Mouse (Mus musculus) natural killer cell, adult 2 months (primary cell): ENCODE results near the gene Tmem141.

Experiments used
- DNase-seq, 2 experiments: peaks; one replicate each; pipeline ENCODE4 v3.0.0; 2022; ENCODE audit warnings: low spot score in 2 of 2

Gene Tmem141

DNA sequence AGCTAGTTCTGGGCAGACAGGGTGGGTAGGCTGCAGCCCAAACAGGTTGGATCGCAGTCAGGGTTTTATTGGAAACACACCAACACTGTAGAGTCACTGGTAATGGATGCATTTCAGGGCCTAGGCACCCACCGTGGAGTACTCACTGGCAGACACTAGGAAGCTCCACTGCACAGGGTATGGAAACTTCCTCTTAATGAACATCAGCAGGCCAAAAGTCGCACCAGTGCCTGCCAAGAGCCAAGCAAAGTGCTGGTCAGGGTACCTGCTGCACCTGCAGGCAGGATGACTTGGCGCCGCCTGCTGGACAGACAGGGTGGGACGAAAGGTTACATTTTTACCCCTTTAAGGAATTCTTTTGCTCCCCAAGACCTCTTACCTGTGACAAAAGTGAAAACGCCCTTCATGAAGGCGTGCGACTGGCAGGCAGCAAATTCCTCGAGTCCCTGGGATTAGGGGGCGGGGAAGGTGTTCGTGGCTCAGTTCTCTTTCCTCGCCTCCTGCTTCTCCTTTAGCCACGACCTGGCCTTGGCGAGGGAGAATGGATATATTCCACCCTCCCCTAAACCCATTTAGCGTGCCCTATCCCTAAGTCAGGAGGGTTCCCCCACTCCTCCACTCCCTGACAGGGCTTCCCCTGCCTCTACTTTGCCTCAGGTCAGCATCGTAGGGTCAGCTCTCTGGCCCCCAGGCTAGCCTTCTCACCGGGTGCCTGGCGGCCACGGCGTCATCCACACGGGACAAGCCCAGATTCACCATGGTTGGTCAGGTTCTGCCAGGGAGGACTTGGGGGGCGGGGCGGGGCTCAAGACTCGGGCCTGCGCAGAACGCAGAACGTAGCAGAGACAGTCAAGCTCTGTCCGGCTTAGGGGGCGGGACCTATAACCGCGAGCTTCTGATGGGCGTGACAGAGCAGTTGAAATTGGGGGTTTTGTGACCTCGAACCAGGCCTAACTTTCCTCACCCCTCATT is at the start of gene Tmem141:
Gene Tmem141 (minus strand): TSS at position 777 of the 972 bp plus-strand sequence.
- peak; percentile 80 to 88 for DNase-seq

DNA sequence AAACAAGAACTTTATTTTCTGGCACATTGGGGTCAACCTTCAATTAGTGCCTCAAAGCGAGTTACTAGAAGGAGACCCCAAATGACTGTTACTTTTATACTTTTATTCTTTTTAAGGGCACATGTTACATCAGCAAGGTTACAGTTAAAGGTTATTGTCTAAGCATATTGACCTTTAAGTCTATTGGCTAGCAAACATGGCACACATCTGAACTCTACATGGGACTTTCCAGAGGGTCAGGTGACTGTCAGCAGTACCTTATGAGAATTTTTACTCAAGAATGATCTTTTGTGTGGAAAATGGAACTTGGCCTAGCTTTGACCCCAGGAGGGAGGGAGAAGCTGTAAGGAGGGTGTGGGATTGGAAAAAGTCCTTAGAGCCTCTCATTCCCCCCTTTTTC is 44.7 kb upstream of the Tmem141 start:
- no peak for DNase-seq

DNA sequence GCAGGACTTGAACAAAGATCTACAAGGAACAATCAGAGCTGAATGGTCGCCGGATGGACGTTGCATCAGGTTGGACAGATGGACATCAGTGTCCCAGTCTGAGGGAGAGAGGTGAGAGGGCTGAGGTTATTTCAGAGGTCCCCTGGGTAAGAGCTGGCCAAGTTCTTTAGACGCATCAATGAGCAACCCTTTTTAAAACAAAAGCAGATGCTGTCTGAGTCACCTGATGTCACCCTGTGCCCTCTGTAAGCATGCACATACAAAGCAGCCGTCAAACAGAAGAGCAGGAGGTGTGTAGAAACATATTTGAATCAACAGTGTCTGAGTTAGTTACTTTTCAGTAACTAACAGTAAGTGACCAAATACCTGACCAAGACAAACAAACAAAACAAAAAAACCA is 42.3 kb upstream of the Tmem141 start:
- DNase-seq, result no peak

DNA sequence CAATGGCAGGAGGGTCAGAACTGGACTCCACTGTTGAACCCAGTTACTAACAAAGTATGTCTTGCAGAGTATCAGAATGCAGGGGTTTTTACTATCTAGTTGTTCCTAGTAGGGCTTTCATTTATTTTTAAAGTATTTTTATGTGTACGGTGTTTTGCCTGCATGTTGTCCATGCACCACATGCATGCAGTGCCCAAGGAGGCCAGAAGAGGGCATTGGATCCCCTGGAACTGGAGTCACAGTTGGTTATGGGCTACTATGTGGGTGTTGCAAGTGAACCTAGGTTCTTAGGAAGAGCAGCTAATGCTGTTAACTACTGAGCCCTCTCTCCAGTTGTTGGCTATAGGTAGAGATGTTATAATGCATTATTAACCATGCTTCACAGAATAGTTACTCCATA is 41.7 kb upstream of the Tmem141 start:
- DNase-seq, result peak in 1 of 2 experiments; percentile 34

DNA sequence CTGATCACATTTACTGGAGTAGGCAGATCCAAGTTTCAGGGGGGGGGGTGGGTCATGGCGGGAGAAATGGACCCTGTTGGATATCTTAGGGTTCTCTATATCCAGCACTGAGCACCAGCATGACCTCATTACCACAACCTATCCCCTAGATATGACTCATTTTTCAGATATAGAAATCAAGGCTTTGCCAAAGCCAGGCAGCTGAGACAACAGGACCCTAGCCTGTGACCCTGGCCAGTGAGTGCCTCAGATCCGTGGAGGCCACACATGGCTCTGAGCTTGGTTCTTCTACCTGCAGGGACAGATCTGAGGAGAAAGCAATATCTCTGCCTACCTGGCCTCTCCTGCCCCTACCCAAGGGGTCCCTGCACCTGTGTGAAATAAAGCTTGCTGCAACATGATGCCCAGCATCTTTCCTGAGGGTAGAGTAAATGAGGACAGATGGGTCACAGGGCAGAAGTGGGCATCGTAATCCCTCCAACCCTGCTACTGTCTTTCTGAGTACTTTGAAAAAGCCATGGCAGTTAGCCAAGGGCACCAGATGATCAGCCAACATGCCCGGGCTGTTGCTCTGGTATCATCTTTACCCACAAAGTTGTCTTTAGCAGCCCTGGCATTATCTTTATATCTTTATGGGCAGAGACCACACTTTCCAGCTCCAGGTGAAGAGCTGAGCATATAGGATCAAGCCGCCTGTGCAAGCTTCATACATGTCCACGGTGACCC is 39.6 kb upstream of the Tmem141 start:
- no peak for DNase-seq

DNA sequence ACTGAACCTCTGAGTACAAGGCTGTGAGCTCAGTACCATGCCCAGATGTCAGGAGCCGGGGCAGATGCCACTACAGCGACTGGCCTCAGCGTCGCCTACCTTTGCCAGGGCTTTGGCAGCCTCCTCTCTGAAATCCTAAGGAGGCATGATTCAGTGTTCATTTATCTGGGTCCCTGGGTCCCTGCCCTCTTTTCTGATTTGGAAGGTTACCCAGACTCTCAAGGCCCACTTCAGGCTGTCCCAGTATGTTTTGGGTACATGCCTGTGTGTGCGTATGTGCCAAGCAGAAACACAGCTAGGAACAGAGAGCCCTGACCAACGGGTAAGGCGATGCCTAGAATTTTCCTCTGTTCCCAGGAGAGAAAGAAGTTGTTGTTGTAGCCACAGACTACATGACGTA is 38.5 kb upstream of the Tmem141 start:
- no peak for DNase-seq

DNA sequence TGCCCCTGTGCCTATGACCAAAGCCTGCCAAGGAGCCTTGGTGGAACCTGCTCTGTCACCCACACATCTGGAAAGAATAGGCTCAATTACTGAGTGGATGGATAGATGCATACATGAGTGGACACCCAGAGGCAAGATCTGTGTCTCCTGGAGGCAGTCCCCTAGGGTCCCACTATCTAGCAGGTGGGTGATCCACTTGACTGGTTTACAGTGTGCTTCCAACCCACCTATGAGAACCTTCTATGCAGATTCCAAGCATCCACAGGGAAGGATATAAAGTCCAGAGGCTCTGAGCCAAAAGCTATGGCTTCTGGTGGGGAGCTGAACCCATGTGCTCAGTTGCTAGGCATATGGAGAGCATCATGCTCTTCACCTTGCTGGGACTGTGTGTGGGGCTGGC is 35.8 kb upstream of the Tmem141 start, which contains the start of gene Lcn5:
Gene Lcn5 (plus strand): TSS at position 301 of the 400 bp plus-strand sequence.
- DNase-seq, result no peak

DNA sequence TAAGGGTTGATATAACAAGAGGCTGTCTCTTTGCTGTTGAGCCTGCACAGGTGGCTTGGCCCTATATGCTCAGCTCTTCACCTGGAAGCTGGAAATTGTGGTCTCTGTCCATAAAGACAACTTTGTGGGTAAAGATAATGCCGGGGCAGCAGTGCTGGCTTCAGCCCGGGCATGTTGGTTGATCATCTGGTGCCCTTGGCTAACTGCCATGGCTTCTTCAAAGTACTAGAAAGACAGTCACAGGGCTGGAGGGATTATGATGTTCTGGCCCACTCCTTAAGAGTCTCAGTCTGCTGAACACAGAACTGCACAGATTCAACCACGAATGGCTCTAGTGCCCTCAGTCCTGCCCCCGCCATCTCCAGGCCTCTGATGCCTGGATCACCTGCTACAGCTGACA is 35.4 kb upstream of the Tmem141 start:
- no peak for DNase-seq

DNA sequence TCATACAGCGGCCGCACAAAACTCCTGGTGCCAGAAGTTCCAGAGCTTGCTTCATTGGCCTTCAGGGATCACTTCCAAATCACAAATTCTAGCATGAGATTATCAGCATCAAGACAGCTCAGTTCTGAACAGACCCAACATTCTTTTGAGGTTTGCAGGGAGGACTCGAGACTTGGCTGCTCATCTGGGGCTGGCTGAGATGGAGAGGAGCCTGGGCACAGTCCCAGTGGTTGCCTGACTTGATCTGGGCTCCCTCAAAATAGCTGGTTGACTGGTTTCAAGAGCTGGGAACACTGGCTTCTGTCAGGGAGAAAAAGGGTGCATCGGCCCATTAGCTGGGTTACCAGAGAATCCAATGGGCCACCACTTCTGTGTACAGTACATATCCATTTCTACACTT is 34.9 kb upstream of the Tmem141 start:
- DNase-seq, result no peak

DNA sequence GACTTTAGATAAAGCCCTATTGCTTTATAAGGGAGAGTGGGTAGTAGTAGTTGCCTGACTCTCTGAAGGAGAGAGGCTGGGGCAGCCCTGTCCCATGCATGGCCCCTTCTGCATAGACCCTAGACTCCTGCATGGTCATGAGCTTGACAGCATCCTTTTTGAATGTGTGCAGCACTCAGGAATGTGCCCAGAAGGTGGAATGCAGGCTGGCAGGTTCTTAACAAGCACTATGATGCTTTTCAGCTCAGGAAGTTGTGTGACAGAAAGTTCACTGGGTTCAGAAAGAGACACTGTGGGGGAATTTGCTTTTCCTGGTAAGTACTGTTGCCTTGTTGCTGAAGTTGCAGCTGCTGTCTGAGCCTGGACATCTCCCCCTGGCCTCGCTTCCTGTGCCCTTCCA is 32.7 kb upstream of the Tmem141 start:
- no peak for DNase-seq

DNA sequence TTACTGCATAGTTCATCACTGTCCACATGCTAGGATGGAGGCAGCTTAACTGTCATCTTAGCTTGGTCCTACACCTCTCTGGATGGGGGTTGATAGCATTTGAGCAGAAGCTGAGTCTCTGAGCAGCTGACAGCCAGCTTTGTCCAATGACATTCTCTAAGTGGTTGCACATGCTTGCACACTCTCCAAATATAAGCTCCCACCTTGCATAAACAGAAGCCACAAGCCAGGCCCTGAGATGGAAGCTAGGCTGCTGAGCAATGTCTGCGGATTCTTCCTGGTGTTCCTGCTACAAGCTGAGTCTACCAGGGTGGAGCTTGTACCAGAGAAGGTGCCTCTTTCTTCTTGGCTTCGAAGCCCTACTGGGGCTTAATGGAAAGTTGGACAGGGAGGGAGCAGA is 31.1 kb upstream of the Tmem141 start, which contains the start of gene Lcn8:
Gene Lcn8 (plus strand): TSS at position 219 of the 400 bp plus-strand sequence.
- DNase-seq, result no peak

DNA sequence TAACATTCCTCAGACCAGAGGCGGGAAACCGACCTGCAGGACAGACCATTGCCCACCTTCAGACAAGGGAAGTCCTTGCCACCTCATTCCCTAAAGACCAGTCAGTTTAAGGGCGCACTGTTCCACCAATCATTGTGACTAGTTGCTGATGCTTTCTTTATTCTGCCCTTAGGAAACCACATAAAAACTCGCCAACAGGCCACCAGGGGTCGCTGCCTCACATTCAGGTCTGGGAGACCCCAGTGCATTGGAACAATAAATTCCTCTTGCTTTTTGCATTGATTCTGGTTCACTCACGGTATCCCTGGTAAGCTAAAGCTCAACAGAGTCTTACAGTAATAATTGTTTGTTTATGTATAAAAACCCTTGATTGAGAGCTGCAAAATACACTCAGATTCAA is 18.1 kb upstream of the Tmem141 start:
- DNase-seq, result peak; percentile 14 to 22

DNA sequence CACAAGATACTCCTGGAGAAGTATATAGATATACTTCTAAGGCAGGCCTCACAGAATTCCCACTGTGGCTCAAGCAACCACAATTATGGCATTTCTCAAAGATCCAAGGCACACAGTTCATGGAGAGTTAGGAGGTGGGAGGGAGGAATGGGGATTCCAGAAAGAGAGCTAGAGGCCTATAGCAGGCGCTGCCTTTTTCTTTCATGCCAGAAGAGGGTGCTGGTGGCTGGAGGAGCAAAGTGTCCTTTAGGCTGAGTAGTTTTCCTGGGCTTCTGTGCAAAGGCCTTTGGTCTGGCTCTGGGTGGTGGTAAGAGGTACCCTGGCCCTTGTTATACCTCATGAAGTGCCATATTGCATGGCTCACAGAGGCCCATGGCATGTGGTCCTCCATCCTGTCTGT is 12.2 kb upstream of the Tmem141 start:
- no peak for DNase-seq

DNA sequence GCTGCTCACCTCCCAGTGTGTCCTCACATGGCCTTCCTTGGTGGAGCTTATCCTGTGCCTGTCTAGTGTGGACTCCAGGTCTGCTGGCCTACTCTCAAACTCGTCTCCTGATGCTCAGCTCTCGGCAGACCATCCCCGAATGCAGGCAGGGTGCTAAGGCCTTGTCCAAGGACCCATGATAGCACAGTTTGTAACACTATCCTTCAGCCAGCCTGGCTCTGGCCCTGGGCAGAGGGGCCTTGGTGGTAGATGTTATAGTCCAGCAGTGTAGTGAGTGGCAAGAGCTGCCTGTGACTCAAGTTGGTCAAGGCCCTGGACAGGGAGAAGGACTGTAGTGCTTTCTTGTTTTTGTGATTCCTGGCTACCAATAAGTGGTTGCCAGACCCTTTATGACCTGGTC is 11.8 kb upstream of the Tmem141 start:
- no peak for DNase-seq

DNA sequence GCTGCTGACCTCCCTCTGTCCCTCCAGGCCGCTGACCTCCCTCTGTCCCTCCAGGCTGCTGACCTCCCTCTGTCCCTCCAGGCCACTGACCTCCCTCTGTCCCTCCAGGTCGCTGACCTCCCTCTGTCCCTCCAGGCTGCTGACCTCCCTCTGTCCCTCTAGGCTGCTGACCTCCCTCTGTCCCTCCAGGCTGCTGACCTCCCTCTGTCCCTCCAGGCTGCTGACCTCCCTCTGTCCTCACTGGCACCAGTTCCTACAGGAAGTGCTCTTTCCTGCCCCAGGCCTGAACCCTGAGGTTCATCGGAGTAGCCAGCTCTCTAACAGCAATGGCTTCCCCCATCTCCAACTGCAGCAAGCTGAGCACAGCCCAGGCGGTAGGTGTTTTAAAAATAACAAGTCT is 6.9 kb upstream of the Tmem141 start:
- no peak for DNase-seq

DNA sequence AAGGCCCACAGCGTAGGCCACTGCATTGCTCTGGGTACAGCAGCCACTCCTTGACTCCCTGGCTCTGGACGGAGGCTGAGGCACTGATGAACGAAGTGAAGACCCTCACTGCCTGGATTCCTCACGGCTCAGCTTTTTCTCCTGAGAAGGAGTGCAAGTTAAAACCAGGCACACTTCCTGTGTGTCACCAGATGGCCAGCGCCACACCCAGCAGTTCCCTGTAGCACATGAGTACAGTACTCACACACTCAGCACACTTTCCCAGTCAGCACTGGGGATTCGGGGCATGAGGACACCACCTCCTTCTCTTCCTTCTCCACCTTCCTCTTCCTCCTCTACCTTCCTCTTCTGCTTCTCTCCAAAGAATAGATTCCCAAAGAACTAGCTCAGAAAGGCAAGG is 6.0 kb upstream of the Tmem141 start, which contains the start of gene Fcna:
Gene Fcna (minus strand): TSS at position 220 of the 400 bp plus-strand sequence.
- no peak for DNase-seq

DNA sequence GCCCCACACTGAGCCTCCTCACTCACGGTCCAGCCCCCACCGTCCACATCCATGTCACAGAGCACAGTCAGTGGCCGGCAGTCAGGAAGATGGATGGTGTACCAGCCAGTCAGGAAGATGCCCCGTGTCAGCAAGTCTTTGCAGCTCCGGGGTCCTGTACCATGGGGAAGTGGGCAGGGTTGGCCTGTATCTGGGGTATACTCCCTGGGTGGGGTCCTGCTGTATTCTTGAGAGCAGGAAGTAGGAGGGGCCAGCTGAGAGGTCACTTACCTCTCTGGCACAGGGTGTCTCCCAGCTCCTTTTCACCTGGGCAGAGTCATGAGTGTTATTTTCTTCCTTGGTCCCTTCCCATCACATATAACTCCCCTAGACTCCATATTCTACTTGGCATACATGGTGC is 4.2 kb upstream of the Tmem141 start:
- no peak for DNase-seq

DNA sequence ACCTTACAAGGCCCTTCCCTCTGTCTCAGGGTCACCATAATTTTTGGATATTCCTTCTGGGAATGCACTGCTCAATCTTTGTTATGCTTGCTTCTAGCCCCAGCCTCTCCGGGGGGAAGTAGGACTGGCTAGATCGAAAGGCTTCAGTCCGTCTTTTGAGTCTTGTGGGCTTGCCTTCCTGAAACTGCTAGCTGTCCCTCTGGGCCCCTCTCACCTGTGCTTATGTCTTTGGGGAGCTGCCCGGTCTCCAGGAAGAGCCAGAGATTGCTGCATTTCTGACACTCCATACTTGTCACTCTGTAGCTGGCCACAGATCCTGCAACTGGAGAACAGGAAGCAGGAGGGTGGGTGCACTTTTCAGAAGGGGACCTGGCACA is 965 bp downstream of the Tmem141 start:
- no peak for DNase-seq

DNA sequence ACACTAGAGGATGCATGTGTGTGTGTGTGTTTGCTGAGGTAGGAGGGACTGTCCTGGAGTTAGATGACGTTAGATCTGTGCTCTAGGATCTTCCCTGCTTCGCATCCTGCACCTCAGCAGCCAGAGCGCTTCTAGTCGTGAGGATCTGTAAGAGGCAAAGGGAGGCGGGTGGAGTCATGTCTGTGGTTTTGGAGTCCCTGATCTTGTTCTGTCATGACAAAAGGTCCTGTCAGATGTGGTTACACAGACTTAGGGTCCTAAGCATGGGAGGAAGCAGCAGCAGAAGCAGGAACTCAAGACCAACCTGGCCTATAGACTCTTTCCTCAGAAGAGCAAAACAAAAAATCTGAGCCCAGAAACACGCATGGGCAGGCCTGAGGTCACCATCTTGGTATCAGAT is 1.4 kb downstream of the Tmem141 start:
- no peak for DNase-seq

DNA sequence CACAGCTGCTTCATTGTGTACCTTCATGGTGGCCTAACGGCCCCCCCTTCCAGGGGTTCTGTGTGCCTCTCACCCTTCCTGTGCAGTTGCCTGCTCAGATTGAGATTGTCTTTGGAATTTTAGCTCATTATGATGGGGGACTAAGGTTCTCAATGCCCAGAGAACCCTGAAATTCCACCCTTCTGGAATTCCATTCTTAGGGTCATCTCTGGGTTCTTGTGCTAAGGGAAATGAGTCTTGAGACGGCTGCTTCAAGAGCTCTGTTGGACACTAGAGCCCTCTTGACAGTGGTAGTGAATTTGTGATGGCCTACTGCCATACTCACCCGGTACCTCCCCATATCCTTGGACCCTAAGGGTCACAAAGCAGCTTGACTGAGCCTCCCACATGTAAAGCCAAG is 4.2 kb downstream of the Tmem141 start, which contains the start of gene Ccdc183:
Gene Ccdc183 (minus strand): TSS at position 101 of the 400 bp plus-strand sequence.
- no peak for DNase-seq

DNA sequence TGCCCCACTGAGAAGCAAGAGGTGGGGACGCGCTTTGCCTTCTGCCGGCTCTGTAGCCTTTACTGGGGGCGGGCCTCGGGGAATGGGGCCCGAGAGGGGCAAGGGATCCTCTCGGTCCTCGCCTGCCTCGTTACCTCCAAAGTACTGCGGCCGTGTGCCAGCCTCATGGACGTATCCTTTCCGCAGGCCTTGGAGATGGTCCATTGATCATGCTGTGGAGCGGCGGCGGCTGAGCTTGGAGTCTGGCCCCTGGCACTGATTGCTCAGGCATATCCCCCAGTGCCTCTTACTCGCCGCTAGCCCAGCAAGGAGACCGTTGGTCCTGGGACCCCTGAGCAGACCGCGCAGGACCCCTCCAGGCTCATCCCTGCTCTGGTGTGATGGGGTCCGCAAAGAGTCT is 5.4 kb downstream of the Tmem141 start:
- no peak for DNase-seq

DNA sequence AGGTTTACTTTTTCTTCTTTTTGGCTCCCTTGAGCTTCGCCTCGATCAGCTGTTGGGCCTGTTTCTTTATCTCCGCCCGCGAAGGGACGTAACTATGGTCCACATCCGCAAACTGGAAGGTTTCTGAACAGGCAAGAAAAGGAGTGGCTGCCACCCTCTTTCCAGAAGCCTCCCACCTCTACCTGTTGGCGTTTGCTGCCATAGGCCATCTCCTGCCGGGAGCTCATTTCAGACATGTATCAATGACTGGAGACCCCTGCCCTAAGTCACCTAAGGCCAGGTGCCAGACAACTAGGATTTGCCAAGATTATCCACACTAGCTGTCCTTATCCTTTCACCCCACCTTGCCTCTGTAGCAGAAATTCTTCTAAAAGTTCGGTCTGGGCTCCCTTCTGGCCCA is 13.1 kb downstream of the Tmem141 start:
- DNase-seq, result no peak
